Mouse (Mus musculus) bone marrow, adult 2 months (tissue): ENCODE measurements around the gene Olfr1173. TPM values are rescaled to one million over a fixed set of nuclear protein-coding genes. Genes with fewer than 3 reads are reported as not detected.

ENCODE experiments used
- H3K27ac ChIP-seq: fragments of 200-500 bp; 2 replicates; pipeline ENCODE4 v1.5.1; 2012; ENCODE audit warnings: low read depth, mild to moderate bottlenecking, control low read depth, inconsistent platforms, low read length; ENCODE audit not compliant: control insufficient read depth, poor library complexity, insufficient read depth
- H3K4me1 ChIP-seq: fragments of 200-500 bp; 2 replicates; pipeline ENCODE4 v1.6.1; 2011; ENCODE audit warnings: low read length; ENCODE audit not compliant: control insufficient read depth, insufficient read depth
- H3K4me3 ChIP-seq: fragments of 200-500 bp; replicated peaks from 2 replicates; pipeline ENCODE3; 2011; ENCODE audit warnings: mild to moderate bottlenecking, low read depth, low read length, control low read depth; ENCODE audit not compliant: control insufficient read depth
- CTCF ChIP-seq: fragments of 200-500 bp; IDR thresholded peaks from 2 replicates; pipeline ENCODE4 v1.5.1; 2011; ENCODE audit warnings: low read length, control low read depth; ENCODE audit not compliant: control insufficient read depth, insufficient read depth
- POLR2A ChIP-seq: fragments of 200-500 bp; IDR thresholded peaks from 2 replicates; pipeline ENCODE4 v1.6.1; 2011; ENCODE audit warnings: low read depth, mild to moderate bottlenecking, control low read depth, low read length, borderline replicate concordance; ENCODE audit not compliant: control insufficient read depth
- WGBS: fragments of 180-500 bp; shearing (Covaris S2); methylation state at CpG from one replicate; pipeline ENCODE4 v1.1.7; 2018; 5-methylcytosine and 5-hydroxymethylcytosine counted together
- polyA plus RNA-seq: library from polyadenylated mRNA; stranded (reverse); fragments of >200 nt; gene quantifications from 2 replicates; pipeline ENCODE4 v1.2.4, GENCODE M21; 2011; ENCODE audit warnings: low replicate concordance; ENCODE audit not compliant: missing spikeins, insufficient read depth, insufficient read length

The Olfr1173 gene
- polyA plus RNA-seq = not detected in 2 replicates

GRCm38 (mm10) chr2:88279775-88280174 lies at the start of gene Olfr1173:
TSS of gene Olfr1173 (minus strand) at chr2:88279875.
- Histone ChIP-seq H3K4me1 (no peaks in the 10 kb centered on the region), H3K27ac (no peak within 1 kb of the TSS), H3K4me3 (no peak within 1 kb of the TSS)
- no peak for TF ChIP-seq CTCF
- no peak for TF ChIP-seq POLR2A

GRCm38 (mm10) chr2:88327115-88327514 lies 47.4 kb upstream of the Olfr1173 start, which contains the start of gene Olfr1175-ps:
TSS of gene Olfr1175-ps (minus strand) at chr2:88327215.
- no peak within 1 kb of the TSS for H3K4me3 ChIP-seq
- no peak within 1 kb of the TSS for H3K27ac ChIP-seq
- TF ChIP-seq CTCF (no peak), POLR2A (no peak)
- H3K4me1 ChIP-seq = no peaks in the 10 kb centered on the region
- 69% methylated on average over 2 of the region's 2 CpGs for WGBS

- Histone ChIP-seq H3K4me1 (no peaks in the 10 kb centered on the region), H3K4me3 (no peak within 1 kb of the TSS), H3K27ac (no peak within 1 kb of the TSS)
- TF ChIP-seq POLR2A (no peak), CTCF (no peak)
- 83% methylated on average over 4 of the region's 4 CpGs for WGBS
These were observed 35.4 kb upstream of the Olfr1173 start, which contains the start of gene Olfr1174-ps for GRCm38 (mm10) chr2:88315035-88315434. TSS of gene Olfr1174-ps (minus strand) at chr2:88315135.

GRCm38 (mm10) chr2:88228234-88228633 lies 51.4 kb downstream of the Olfr1173 start, which contains the start of gene Olfr1170:
TSS of gene Olfr1170 (minus strand) at chr2:88228334.
- Histone ChIP-seq H3K27ac (no peak within 1 kb of the TSS), H3K4me3 (no peak within 1 kb of the TSS), H3K4me1 (no peaks in the 10 kb centered on the region)
- TF ChIP-seq POLR2A (no peak), CTCF (no peak)
- WGBS = 75% methylated on average over 1 of the region's 1 CpGs

Other genes starting within 250 kb of the Olfr1173 start
- not detected in 2 replicates for gene Olfr73, start 242.2 kb downstream of the Olfr1173 start, polyA plus RNA-seq
- gene Olfr1162, start 228.7 kb downstream of the Olfr1173 start, polyA plus RNA-seq = 0.34 and 0.92 TPM in 2 replicates
- gene Olfr1163, start 208.0 kb downstream of the Olfr1173 start, polyA plus RNA-seq = not detected in 2 replicates
- gene Olfr1164, start 185.9 kb downstream of the Olfr1173 start, polyA plus RNA-seq = not detected in 2 replicates
- gene Olfr1166, start 151.6 kb downstream of the Olfr1173 start, polyA plus RNA-seq = not detected in 2 replicates
- gene Olfr1167, start 124.7 kb downstream of the Olfr1173 start, polyA plus RNA-seq = not detected in 2 replicates
- gene Olfr1168, start 98.0 kb downstream of the Olfr1173 start, polyA plus RNA-seq = not detected in 2 replicates
- not detected in 2 replicates for gene Olfr1170, start 51.5 kb downstream of the Olfr1173 start, polyA plus RNA-seq
- gene Olfr1174-ps, start 35.3 kb upstream of the Olfr1173 start, polyA plus RNA-seq = not detected in 2 replicates
- not detected in 2 replicates for gene Olfr1175-ps, start 47.3 kb upstream of the Olfr1173 start, polyA plus RNA-seq
- not detected in 2 replicates for gene Olfr1176, start 56.8 kb upstream of the Olfr1173 start, polyA plus RNA-seq
- not detected in 2 replicates for gene Olfr1177-ps, start 66.6 kb upstream of the Olfr1173 start, polyA plus RNA-seq
- gene Olfr1178, start 107.2 kb upstream of the Olfr1173 start, polyA plus RNA-seq = 20.4 and 30.3 TPM in 2 replicates
- not detected in 2 replicates for gene Olfr1179, start 126.6 kb upstream of the Olfr1173 start, polyA plus RNA-seq
- gene Olfr1180, start 139.3 kb upstream of the Olfr1173 start, polyA plus RNA-seq = not detected in 2 replicates
- not detected in 2 replicates for gene Olfr1181, start 146.3 kb upstream of the Olfr1173 start, polyA plus RNA-seq
- not detected in 2 replicates for gene Gm13757, start 169.3 kb upstream of the Olfr1173 start, polyA plus RNA-seq
- not detected in 2 replicates for gene Olfr1183, start 175.0 kb upstream of the Olfr1173 start, polyA plus RNA-seq
- gene Olfr1184, start 203.7 kb upstream of the Olfr1173 start, polyA plus RNA-seq = not detected in 2 replicates
- not detected in 2 replicates for gene Olfr1185-ps1, start 213.4 kb upstream of the Olfr1173 start, polyA plus RNA-seq
- not detected in 2 replicates for gene Olfr1186, start 238.7 kb upstream of the Olfr1173 start, polyA plus RNA-seq